Mouse (Mus musculus) small intestine, adult 10 weeks (tissue): Measurements from ENCODE around the gene Foxp1. TPM values are rescaled to one million over a fixed set of nuclear protein-coding genes. Genes with fewer than 3 reads are reported as not detected.

Experiments
- polyA plus RNA-seq: library from polyadenylated mRNA; stranded (reverse); fragments of 350-450 nt; fragmentation: Illumina TruSeq; extraction: RNeasy Lipid Tissue Mini Kit (QIAGEN cat#74804); gene quantifications from one replicate; pipeline ENCODE4 v1.2.3, GENCODE M21; 2014; ENCODE audit warnings: low replicate concordance

The Foxp1 gene
- 16.6 TPM for polyA plus RNA-seq

DNA sequence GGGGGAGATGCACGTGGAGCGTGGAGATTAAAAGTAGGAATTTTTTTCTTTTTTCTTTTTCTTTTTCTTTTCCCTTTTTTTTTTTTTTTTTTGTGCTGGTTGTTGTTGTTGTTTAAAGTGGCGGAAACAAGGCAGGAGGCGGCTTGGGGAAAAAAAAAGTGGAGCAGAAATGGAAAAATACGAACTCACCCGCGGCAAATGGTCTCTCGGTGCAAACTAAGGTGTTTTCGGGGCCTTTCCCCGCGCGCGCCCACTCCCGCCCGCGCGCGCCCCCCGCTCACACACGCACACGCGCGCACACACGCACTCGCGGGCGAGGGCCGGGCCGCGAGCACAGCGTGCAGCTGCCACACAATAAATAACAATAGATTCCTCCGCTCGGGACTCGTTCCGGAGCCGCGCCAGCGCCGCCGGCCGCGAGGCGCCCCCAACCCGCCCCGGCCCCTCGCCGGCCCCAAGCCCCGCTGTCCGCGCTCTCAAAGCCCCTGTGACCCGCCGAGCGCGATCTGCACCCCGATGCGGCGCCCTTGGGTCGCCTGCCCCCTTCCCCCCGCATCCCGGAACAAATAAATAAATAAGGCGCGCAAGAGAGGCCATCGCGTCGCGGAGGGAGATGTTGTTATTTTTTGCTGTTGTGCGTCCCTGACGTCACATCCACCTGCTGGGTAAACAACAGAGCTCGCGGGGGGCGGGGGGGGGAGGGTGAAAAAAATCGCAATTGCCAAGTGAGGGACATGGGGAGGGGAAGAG lies at the start of gene Foxp1:
TSS of gene Foxp1 (minus strand) at position 363 of the 750 bp plus-strand sequence.

Other genes with a start within 250 kb of the Foxp1 start
- gene Eif4e3, start 144.1 kb upstream of the Foxp1 start, polyA plus RNA-seq = 17.7 TPM
- gene Gm20696, start 144.1 kb upstream of the Foxp1 start, polyA plus RNA-seq = not detected
- 2.8 TPM for gene Gpr27, start 170.0 kb upstream of the Foxp1 start, polyA plus RNA-seq
- gene Prok2, start 203.7 kb upstream of the Foxp1 start, polyA plus RNA-seq = 0.30 TPM